Mouse (Mus musculus) adrenal gland, postnatal 10 days (tissue): ENCODE measurements at regions not wholly inside any gene's neighbourhood (a gene's known extent, or its start where the extent isn't known, plus 50 kb on each side); places are given as distances from the start of the nearest gene placed in this dataset.

Source experiments
- DNase-seq: peaks from one replicate; pipeline ENCODE4 v3.0.0; 2021; ENCODE audit warnings: mixed read lengths

- no peak for DNase-seq
Measured at GRCm38 (mm10) chr8:44839504-44840209, 95.6 kb upstream of the Fat1 start.

- DNase-seq: no peak
Measured at GRCm38 (mm10) chr8:44840646-44841045, 94.6 kb upstream of the Fat1 start.

- no peak for DNase-seq
Measured at GRCm38 (mm10) chr8:44844362-44844761, 90.9 kb upstream of the Fat1 start.

GRCm38 (mm10) chr8:44852223-44852622 is 83.0 kb upstream of the Fat1 start:
- DNase-seq: no peak

- no peak for DNase-seq
Measured at GRCm38 (mm10) chr8:44855115-44855514, 80.1 kb upstream of the Fat1 start.

- DNase-seq: no peak
Measured at GRCm38 (mm10) chr8:44867202-44867601, 68.0 kb upstream of the Fat1 start.

- DNase-seq: no peak
Measured at GRCm38 (mm10) chr8:44867666-44868065, 67.6 kb upstream of the Fat1 start.

- DNase-seq: no peak
Measured at GRCm38 (mm10) chr8:44877066-44877465, 58.2 kb upstream of the Fat1 start.

- no peak for DNase-seq
Measured at GRCm38 (mm10) chr8:44878208-44878607, 57.0 kb upstream of the Fat1 start.

- DNase-seq: no peak
Measured at GRCm38 (mm10) chr8:44879186-44879585, 56.1 kb upstream of the Fat1 start.

GRCm38 (mm10) chr8:44884399-44885006 is 50.7 kb upstream of the Fat1 start:
- no peak for DNase-seq
